Mouse (Mus musculus) MEL (cell line): Measurements from ENCODE around the gene Ryr3. TPM values are rescaled to one million over a fixed set of nuclear protein-coding genes. Genes with fewer than 3 reads are reported as not detected.

Source experiments
- DNase-seq: peaks from one replicate; pipeline ENCODE4 v3.0.0; 2011; ENCODE audit warnings: low read depth, low spot score
- H3K27ac ChIP-seq: 2 replicates; pipeline ENCODE4 v1.5.1; 2012; ENCODE audit warnings: low read depth, mild to moderate bottlenecking, control low read depth, low read length, moderate library complexity; ENCODE audit not compliant: control insufficient read depth
- H3K27me3 ChIP-seq, 2 experiments: fragments of 150-350 bp in 1 of 2; sonication (generic) in 1 of 2; 2 replicates each; pipeline ENCODE4 v1.6.1; 2012; ENCODE audit warnings: low read length in 2 of 2, mild to moderate bottlenecking in 2 of 2, improper control_type of control experiment in 1 of 2, moderate library complexity in 1 of 2; ENCODE audit not compliant: insufficient read depth in 2 of 2, control insufficient read depth in 1 of 2
- H3K36me3 ChIP-seq, 2 experiments: 2 replicates each; pipeline ENCODE4 v1.6.1; 2012 to 2014; ENCODE audit warnings: low read length in 2 of 2, improper control_type of control experiment in 1 of 2, inconsistent platforms in 1 of 2, mild to moderate bottlenecking in 1 of 2; ENCODE audit not compliant: insufficient read depth in 2 of 2, control insufficient read depth in 1 of 2
- H3K4me1 ChIP-seq, 2 experiments: fragments of 150-350 bp in 1 of 2; sonication (generic) in 1 of 2; 2 replicates each; pipeline ENCODE4 v1.6.1; 2012; ENCODE audit warnings: low read length in 2 of 2, improper control_type of control experiment in 1 of 2, mild to moderate bottlenecking in 1 of 2; ENCODE audit not compliant: insufficient read depth in 2 of 2, control insufficient read depth in 1 of 2
- H3K4me3 ChIP-seq, 2 experiments: fragments of 150-350 bp in 1 of 2; sonication (generic) in 1 of 2; 2 replicates each; pipeline ENCODE4 v1.5.1; 2012; ENCODE audit warnings: low read depth in 2 of 2, low read length in 2 of 2, mild to moderate bottlenecking in 2 of 2, moderate library complexity in 2 of 2, control low read depth in 1 of 2, improper control_type of control experiment in 1 of 2; ENCODE audit not compliant: control insufficient read depth in 1 of 2, insufficient read depth in 1 of 2
- H3K79me2 ChIP-seq: 2 replicates; pipeline ENCODE4 v1.6.1; 2012; ENCODE audit warnings: mild to moderate bottlenecking, low read length, moderate library complexity; ENCODE audit not compliant: control insufficient read depth, poor library complexity, insufficient read depth
- H3K9ac ChIP-seq: 2 replicates; pipeline ENCODE4 v1.6.1; 2012; ENCODE audit warnings: low read depth, mild to moderate bottlenecking, control low read depth, low read length, moderate library complexity; ENCODE audit not compliant: control insufficient read depth, poor library complexity, severe bottlenecking
- H3K9me3 ChIP-seq: fragments of 150-350 bp; sonication (generic); replicated peaks from 2 replicates; pipeline ENCODE4 v1.6.1; 2012; ENCODE audit warnings: mild to moderate bottlenecking, low read length, improper control_type of control experiment, moderate library complexity; ENCODE audit not compliant: insufficient read depth
- BHLHE40 ChIP-seq: IDR thresholded peaks from 2 replicates; pipeline ENCODE4 v1.6.1; 2012; ENCODE audit warnings: low read depth, mild to moderate bottlenecking, inconsistent platforms, low read length, improper control_type of control experiment, borderline replicate concordance
- CTCF ChIP-seq, 3 experiments: IDR thresholded peaks in 2 of 3; conservative IDR thresholded peaks in 1 of 3; 2 replicates each; pipeline ENCODE4 v1.5.1; 2011 to 2012; ENCODE audit warnings: low read length in 3 of 3, low read depth in 2 of 3, mild to moderate bottlenecking in 2 of 3, improper control_type of control experiment in 1 of 3, inconsistent platforms in 1 of 3, mixed read lengths in 1 of 3, moderate library complexity in 1 of 3; ENCODE audit not compliant: control insufficient read depth in 1 of 3, insufficient read depth in 1 of 3, poor library complexity in 1 of 3, severe bottlenecking in 1 of 3
- ELF1 ChIP-seq: IDR thresholded peaks from 2 replicates; pipeline ENCODE4 v1.6.1; 2014; ENCODE audit warnings: low read depth, mild to moderate bottlenecking, inconsistent platforms, low read length, improper control_type of control experiment, moderate library complexity
- EP300 ChIP-seq, 2 experiments: IDR thresholded peaks; 2 replicates each; pipeline ENCODE4 v1.6.1; 2011; ENCODE audit warnings: improper control_type of control experiment in 2 of 2, low read length in 2 of 2, low read depth in 1 of 2, mild to moderate bottlenecking in 1 of 2
- GABPA ChIP-seq: IDR thresholded peaks from 2 replicates; pipeline ENCODE4 v1.6.1; 2012; ENCODE audit warnings: low read depth, mild to moderate bottlenecking, inconsistent platforms, low read length, improper control_type of control experiment, moderate library complexity
- GATA1 ChIP-seq: IDR thresholded peaks from 2 replicates; pipeline ENCODE4 v1.6.1; 2011; ENCODE audit warnings: low read depth, low read length, improper control_type of control experiment
- HCFC1 ChIP-seq: IDR thresholded peaks from 2 replicates; pipeline ENCODE4 v1.6.1; 2012; ENCODE audit warnings: low read depth, mild to moderate bottlenecking, inconsistent platforms, low read length, improper control_type of control experiment, moderate library complexity
- MAX ChIP-seq: IDR thresholded peaks from 2 replicates; pipeline ENCODE4 v1.6.1; 2011; ENCODE audit warnings: low read length, improper control_type of control experiment
- MEF2A ChIP-seq: IDR thresholded peaks from 2 replicates; pipeline ENCODE4 v1.6.1; 2014; ENCODE audit warnings: low read depth, mild to moderate bottlenecking, inconsistent platforms, low read length, improper control_type of control experiment; ENCODE audit not compliant: poor library complexity, insufficient replicate concordance, severe bottlenecking; ENCODE audit errors: extremely low read depth
- MXI1 ChIP-seq: IDR thresholded peaks from 2 replicates; pipeline ENCODE4 v1.6.1; 2011; ENCODE audit warnings: mild to moderate bottlenecking, low read depth, low read length, improper control_type of control experiment
- MYB ChIP-seq: IDR thresholded peaks from 2 replicates; pipeline ENCODE4 v1.6.1; 2011; ENCODE audit warnings: mild to moderate bottlenecking, low read depth, low read length, improper control_type of control experiment
- MYC ChIP-seq: IDR thresholded peaks from 2 replicates; pipeline ENCODE4 v1.6.1; 2011; ENCODE audit warnings: low read depth, mild to moderate bottlenecking, low read length, improper control_type of control experiment, moderate library complexity
- NELFE ChIP-seq: IDR thresholded peaks from 2 replicates; pipeline ENCODE4 v1.6.1; 2011; ENCODE audit warnings: low read depth, low read length, improper control_type of control experiment
- NRF1 ChIP-seq: IDR thresholded peaks from 2 replicates; pipeline ENCODE4 v1.6.1; 2014; ENCODE audit warnings: low read depth, mild to moderate bottlenecking, inconsistent platforms, low read length, improper control_type of control experiment, moderate library complexity; ENCODE audit not compliant: poor library complexity, insufficient read depth, severe bottlenecking
- POLR2A ChIP-seq, 2 experiments: IDR thresholded peaks; 2 replicates each; pipeline ENCODE4 v1.6.1; 2011 to 2012; ENCODE audit warnings: low read length in 2 of 2, mild to moderate bottlenecking in 2 of 2, control low read depth in 1 of 2, improper control_type of control experiment in 1 of 2, low read depth in 1 of 2, moderate library complexity in 1 of 2; ENCODE audit not compliant: control insufficient read depth in 1 of 2, insufficient read depth in 1 of 2, poor library complexity in 1 of 2
- POLR2AphosphoS5 ChIP-seq: IDR thresholded peaks from 2 replicates; pipeline ENCODE4 v1.6.1; 2012; ENCODE audit warnings: low read depth, borderline replicate concordance, mild to moderate bottlenecking, inconsistent platforms, low read length, moderate library complexity, mixed read lengths
- RCOR1 ChIP-seq: IDR thresholded peaks from 2 replicates; pipeline ENCODE4 v1.6.1; 2012; ENCODE audit warnings: low read depth, mild to moderate bottlenecking, inconsistent platforms, low read length, improper control_type of control experiment
- SIN3A ChIP-seq: IDR thresholded peaks from 2 replicates; pipeline ENCODE4 v1.6.1; 2012; ENCODE audit warnings: low read length, improper control_type of control experiment, inconsistent platforms
- SMC3 ChIP-seq: IDR thresholded peaks from 2 replicates; pipeline ENCODE4 v1.6.1; 2011; ENCODE audit warnings: low read depth, low read length, improper control_type of control experiment
- USF1 ChIP-seq: IDR thresholded peaks from 2 replicates; pipeline ENCODE4 v1.6.1; 2014; ENCODE audit warnings: low read depth, mild to moderate bottlenecking, inconsistent platforms, low read length, improper control_type of control experiment, moderate library complexity
- USF2 ChIP-seq, 2 experiments: IDR thresholded peaks; 2 replicates each; pipeline ENCODE4 v1.6.1; 2011 to 2012; ENCODE audit warnings: improper control_type of control experiment in 2 of 2, low read length in 2 of 2, borderline replicate concordance in 1 of 2, inconsistent platforms in 1 of 2, low read depth in 1 of 2, mild to moderate bottlenecking in 1 of 2; ENCODE audit not compliant: insufficient read depth in 1 of 2
- ZMIZ1 ChIP-seq: IDR thresholded peaks from 2 replicates; pipeline ENCODE4 v1.6.1; 2012; ENCODE audit warnings: low read depth, mild to moderate bottlenecking, inconsistent platforms, low read length, improper control_type of control experiment, moderate library complexity
- polyA plus RNA-seq, 2 experiments: library from polyadenylated mRNA; stranded (reverse) in 1 of 2; unstranded in 1 of 2; fragments of >175 nt in 1 of 2; fragments of >200 nt in 1 of 2; gene quantifications; 2 replicates each; pipeline versions ENCODE4 v1.2.1 to v1.2.4; 2012; ENCODE audit warnings: low replicate concordance in 2 of 2, low read depth in 1 of 2; ENCODE audit not compliant: insufficient read length in 2 of 2, insufficient read depth in 1 of 2, missing spikeins in 1 of 2
- total RNA-seq: library from RNA; depleted of rRNA; stranded (reverse); fragments of 300-350 nt; gene quantifications from 2 replicates; pipeline ENCODE4 v1.2.3, GENCODE M21; 2012

The Ryr3 gene
- total and polyA plus RNA-seq, 3 experiments: 0.04 TPM; not detected in 2

DNA sequence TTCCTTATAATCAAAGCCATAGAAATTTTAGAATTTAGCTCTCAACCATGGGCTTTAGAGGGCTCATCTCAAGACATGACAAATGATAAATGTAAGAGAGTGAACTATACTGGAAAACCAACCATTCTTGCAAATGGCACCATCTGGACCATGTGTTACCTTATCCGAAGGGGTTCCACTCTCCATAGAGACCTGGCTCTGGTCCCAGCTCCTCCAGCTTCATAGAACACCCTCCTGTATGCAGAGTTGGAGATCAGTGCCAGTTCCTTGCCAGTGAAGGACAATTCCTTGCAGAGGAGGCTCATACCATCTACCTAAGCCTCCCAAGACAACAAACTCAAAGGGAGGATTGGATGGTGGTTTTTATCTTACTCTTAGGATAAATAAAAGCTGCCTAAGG, 268.0 kb downstream of the Ryr3 start:
- Histone ChIP-seq H3K79me2 (no peaks in the 10 kb centered on the region), H3K27ac (no peak overlapping the region), H3K4me1 (no peaks in the 10 kb centered on the region), H3K9me3 (no peaks in the 10 kb centered on the region), H3K4me3 (no peak overlapping the region), H3K9ac (no peak overlapping the region), H3K36me3 (no peaks in the 10 kb centered on the region), H3K27me3 (no peaks in the 10 kb centered on the region)
- no peak for DNase-seq
- TF ChIP-seq EP300 (IDR thresholded peaks at IDR 0.05; ENCODE audit: low read depth in 1 of 2, low read length in 2 of 2) (no peak), USF1 (no peak), RCOR1 (no peak), MEF2A (no peak), MXI1 (no peak), POLR2AphosphoS5 (no peak), CTCF (IDR thresholded peaks at IDR 0.05 in 2 of 3, conservative IDR thresholded peaks at IDR 0.05 in 1 of 3; ENCODE audit: control insufficient read depth in 1 of 3, insufficient read depth in 1 of 3, low read depth in 2 of 3, low read length in 3 of 3, poor library complexity in 1 of 3, severe bottlenecking in 1 of 3) (no peak), SIN3A (no peak), SMC3 (no peak), MAX (no peak)

DNA sequence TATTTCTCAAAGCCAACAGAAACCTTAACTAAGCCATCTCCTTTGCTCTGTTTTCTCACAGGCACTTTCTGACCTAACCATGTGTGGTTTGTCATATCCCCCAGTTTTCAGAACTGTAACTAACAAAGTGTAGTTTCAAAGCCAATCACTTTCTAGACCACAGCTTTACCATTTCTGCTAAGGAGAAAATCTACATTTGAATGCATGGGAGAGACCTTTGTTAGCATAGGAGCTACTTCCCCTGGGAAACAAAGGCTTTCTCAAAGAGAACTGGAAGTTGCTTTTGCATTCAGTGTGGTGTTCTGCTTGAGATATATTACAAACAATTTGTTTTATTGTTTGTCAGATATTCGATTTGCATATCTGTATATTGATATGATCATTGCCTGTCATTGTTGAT, 285.1 kb downstream of the Ryr3 start:
- H3K27me3 ChIP-seq: no peaks in the 10 kb centered on the region
- H3K36me3 ChIP-seq: no peaks in the 10 kb centered on the region
- no peak overlapping the region for H3K9ac ChIP-seq
- no peaks in the 10 kb centered on the region for H3K79me2 ChIP-seq
- no peak overlapping the region for H3K27ac ChIP-seq
- no peak overlapping the region for H3K4me3 ChIP-seq
- no peaks in the 10 kb centered on the region for H3K4me1 ChIP-seq
- no peak for DNase-seq
- TF ChIP-seq MYB (no peak), NRF1 (no peak), ELF1 (no peak), USF2 (IDR thresholded peaks at IDR 0.05; ENCODE audit: borderline replicate concordance in 1 of 2, insufficient read depth in 1 of 2, low read depth in 1 of 2, low read length in 2 of 2) (no peak), MEF2A (no peak), POLR2AphosphoS5 (no peak), BHLHE40 (no peak), NELFE (no peak), GABPA (no peak), EP300 (IDR thresholded peaks at IDR 0.05; ENCODE audit: low read depth in 1 of 2, low read length in 2 of 2) (no peak), SIN3A (no peak), ZMIZ1 (no peak), MYC (no peak), MXI1 (no peak), HCFC1 (no peak), GATA1 (no peak), POLR2A (IDR thresholded peaks at IDR 0.05; ENCODE audit: control insufficient read depth in 1 of 2, insufficient read depth in 1 of 2, low read depth in 1 of 2, low read length in 2 of 2, poor library complexity in 1 of 2) (no peak)
- H3K9me3 ChIP-seq: no peaks in the 10 kb centered on the region
